Mouse (Mus musculus): ENCODE results near the gene 1700122O11Rik. TPM values are rescaled to one million over a fixed set of nuclear protein-coding genes. Genes with fewer than 3 reads are reported as not detected.
A peak's percentile ranks its signal among the peaks of the same experiment; 100 is the strongest.

The 1700122O11Rik gene
- polyA plus RNA-seq, 1 experiment from 2014 or later, result not detected

GRCm38 (mm10) chr17:48012561-48012960, 25.5 kb downstream of the 1700122O11Rik start:
- no peaks in the 10 kb centered on the region for H3K9me3 ChIP-seq (replicated peaks; ENCODE audit: low read length)
- 62% methylated on average over 10 of the region's 10 CpGs for WGBS
- H3K9ac ChIP-seq (ENCODE audit: low read depth, low read length), result no peak overlapping the region
- H3K4me3 ChIP-seq (replicated peaks; ENCODE audit: low read depth, low read length), result no peak overlapping the region
- H3K27ac ChIP-seq, result no peak overlapping the region
- no peaks in the 10 kb centered on the region for H3K4me1 ChIP-seq (replicated peaks; ENCODE audit: insufficient read depth, low read length)
- no peaks in the 10 kb centered on the region for H3K36me3 ChIP-seq (ENCODE audit: insufficient read depth, low read length)
- TF ChIP-seq CTCF (IDR thresholded peaks at IDR 0.05; ENCODE audit: low read depth), result no peak
- no peak overlapping the region for H3K4me2 ChIP-seq (ENCODE audit: low read length)
- DNase-seq (ENCODE audit: low spot score) (no peak), ATAC-seq (replicated peaks; ENCODE audit: low FRiP score, low read depth) (no peak)
- no peaks in the 10 kb centered on the region for H3K27me3 ChIP-seq (ENCODE audit: insufficient read depth, low read length)

- no peak for DNase-seq (ENCODE audit: low spot score)
- H3K4me2 ChIP-seq (ENCODE audit: low read length), result no peak overlapping the region
- H3K27ac ChIP-seq, result no peak overlapping the region
- H3K9me3 ChIP-seq (replicated peaks; ENCODE audit: low read length), result no peaks in the 10 kb centered on the region
- no peaks in the 10 kb centered on the region for H3K4me1 ChIP-seq (replicated peaks; ENCODE audit: insufficient read depth, low read length)
- H3K9ac ChIP-seq (ENCODE audit: low read depth, low read length), result no peak overlapping the region
- no peaks in the 10 kb centered on the region for H3K27me3 ChIP-seq (ENCODE audit: insufficient read depth, low read length)
- TF ChIP-seq CTCF (IDR thresholded peaks at IDR 0.05; ENCODE audit: low read depth), result no peak
- no peak overlapping the region for H3K4me3 ChIP-seq (replicated peaks; ENCODE audit: low read depth, low read length)
- 84% methylated on average over 12 of the region's 12 CpGs for WGBS
- no peaks in the 10 kb centered on the region for H3K36me3 ChIP-seq (ENCODE audit: insufficient read depth, low read length)
- ATAC-seq (replicated peaks; ENCODE audit: low FRiP score, low read depth), result no peak
Measured at GRCm38 (mm10) chr17:48011105-48011504, 27.0 kb downstream of the 1700122O11Rik start.

GRCm38 (mm10) chr17:48010283-48010682, 27.8 kb downstream of the 1700122O11Rik start:
- DNase-seq (ENCODE audit: low spot score) (no peak), ATAC-seq (replicated peaks; ENCODE audit: low FRiP score, low read depth) (no peak)
- H3K4me3 ChIP-seq (replicated peaks; ENCODE audit: low read depth, low read length), result no peak overlapping the region
- H3K4me1 ChIP-seq (replicated peaks; ENCODE audit: insufficient read depth, low read length), result no peaks in the 10 kb centered on the region
- no peak overlapping the region for H3K27ac ChIP-seq
- WGBS, result 83% methylated on average over 11 of the region's 11 CpGs
- TF ChIP-seq CTCF (IDR thresholded peaks at IDR 0.05; ENCODE audit: low read depth), result no peak
- H3K4me2 ChIP-seq (ENCODE audit: low read length), result no peak overlapping the region
- H3K9me3 ChIP-seq (replicated peaks; ENCODE audit: low read length), result no peaks in the 10 kb centered on the region
- no peaks in the 10 kb centered on the region for H3K27me3 ChIP-seq (ENCODE audit: insufficient read depth, low read length)
- H3K9ac ChIP-seq (ENCODE audit: low read depth, low read length), result no peak overlapping the region
- no peaks in the 10 kb centered on the region for H3K36me3 ChIP-seq (ENCODE audit: insufficient read depth, low read length)

- H3K27ac ChIP-seq, result no peak overlapping the region
- H3K4me2 ChIP-seq (ENCODE audit: low read length), result no peak overlapping the region
- peaks cover 11% of the 10 kb centered on the region; the same call in 1 of the 2 replicates for H3K4me1 ChIP-seq (replicated peaks; ENCODE audit: insufficient read depth, low read length)
- no peak overlapping the region for H3K9ac ChIP-seq (ENCODE audit: low read depth, low read length)
- WGBS, result 60% methylated on average over 4 of the region's 4 CpGs
- TF ChIP-seq CTCF (IDR thresholded peaks at IDR 0.05; ENCODE audit: low read depth), result no peak
- no peak overlapping the region for H3K4me3 ChIP-seq (replicated peaks; ENCODE audit: low read depth, low read length)
- no peaks in the 10 kb centered on the region for H3K36me3 ChIP-seq (ENCODE audit: insufficient read depth, low read length)
- DNase-seq (ENCODE audit: low spot score), result no peak
- no peaks in the 10 kb centered on the region for H3K27me3 ChIP-seq (ENCODE audit: insufficient read depth, low read length)
- no peaks in the 10 kb centered on the region for H3K9me3 ChIP-seq (replicated peaks; ENCODE audit: low read length)
- ATAC-seq (replicated peaks; ENCODE audit: low FRiP score, low read depth), result no peak
Measured at GRCm38 (mm10) chr17:48005816-48006215, 32.3 kb downstream of the 1700122O11Rik start.

GRCm38 (mm10) chr17:48005091-48005490, 33.0 kb downstream of the 1700122O11Rik start:
- H3K9ac ChIP-seq (ENCODE audit: low read depth, low read length), result 0 out of 2 replicates have a peak overlapping the region, but pooled peaks have one; percentile 27
- peaks cover 11% of the 10 kb centered on the region; the same call in 1 of the 2 replicates for H3K4me1 ChIP-seq (replicated peaks; ENCODE audit: insufficient read depth, low read length)
- no peaks in the 10 kb centered on the region for H3K9me3 ChIP-seq (replicated peaks; ENCODE audit: low read length)
- no peak for TF ChIP-seq CTCF (IDR thresholded peaks at IDR 0.05; ENCODE audit: low read depth)
- WGBS, result 19% methylated on average over 8 of the region's 8 CpGs
- H3K27me3 ChIP-seq (ENCODE audit: insufficient read depth, low read length), result no peaks in the 10 kb centered on the region
- peak overlapping the region; percentile 78 for H3K27ac ChIP-seq
- ATAC-seq (replicated peaks; ENCODE audit: low FRiP score, low read depth) (no peak), DNase-seq (ENCODE audit: low spot score) (peak; percentile 65)
- H3K4me3 ChIP-seq (replicated peaks; ENCODE audit: low read depth, low read length), result no peak overlapping the region
- 0 out of 2 replicates have a peak overlapping the region, but pooled peaks have one; percentile 5 for H3K4me2 ChIP-seq (ENCODE audit: low read length)
- H3K36me3 ChIP-seq (ENCODE audit: insufficient read depth, low read length), result no peaks in the 10 kb centered on the region

GRCm38 (mm10) chr17:48004619-48005018, 33.5 kb downstream of the 1700122O11Rik start:
- no peak overlapping the region for H3K4me3 ChIP-seq (replicated peaks; ENCODE audit: low read depth, low read length)
- no peak overlapping the region for H3K9ac ChIP-seq (ENCODE audit: low read depth, low read length)
- 34% methylated on average over 9 of the region's 9 CpGs for WGBS
- ATAC-seq (replicated peaks; ENCODE audit: low FRiP score, low read depth) (no peak), DNase-seq (ENCODE audit: low spot score) (peak; percentile 65)
- no peaks in the 10 kb centered on the region for H3K36me3 ChIP-seq (ENCODE audit: insufficient read depth, low read length)
- no peak for TF ChIP-seq CTCF (IDR thresholded peaks at IDR 0.05; ENCODE audit: low read depth)
- H3K27ac ChIP-seq, result peak overlapping the region; percentile 78
- H3K27me3 ChIP-seq (ENCODE audit: insufficient read depth, low read length), result no peaks in the 10 kb centered on the region
- H3K4me1 ChIP-seq (replicated peaks; ENCODE audit: insufficient read depth, low read length), result peaks cover 11% of the 10 kb centered on the region; the same call in 1 of the 2 replicates
- no peaks in the 10 kb centered on the region for H3K9me3 ChIP-seq (replicated peaks; ENCODE audit: low read length)
- H3K4me2 ChIP-seq (ENCODE audit: low read length), result 0 out of 2 replicates have a peak overlapping the region, but pooled peaks have one; percentile 5

- peak overlapping the region; percentile 1; the same call in 1 of the 2 replicates for H3K4me3 ChIP-seq (replicated peaks; ENCODE audit: low read depth, low read length)
- no peaks in the 10 kb centered on the region for H3K27me3 ChIP-seq (ENCODE audit: insufficient read depth, low read length)
- DNase-seq (ENCODE audit: low spot score) (no peak), ATAC-seq (replicated peaks; ENCODE audit: low FRiP score, low read depth) (no peak)
- no peak overlapping the region for H3K9ac ChIP-seq (ENCODE audit: low read depth, low read length)
- H3K4me2 ChIP-seq (ENCODE audit: low read length), result peak overlapping the region; percentile 47
- H3K36me3 ChIP-seq (ENCODE audit: insufficient read depth, low read length), result no peaks in the 10 kb centered on the region
- 0 out of 2 replicates have a peak overlapping the region, but pooled peaks have one; percentile 37 for H3K27ac ChIP-seq
- TF ChIP-seq CTCF (IDR thresholded peaks at IDR 0.05; ENCODE audit: low read depth), result no peak
- peaks cover 11% of the 10 kb centered on the region; the same call in 1 of the 2 replicates for H3K4me1 ChIP-seq (replicated peaks; ENCODE audit: insufficient read depth, low read length)
- WGBS, result 56% methylated on average over 4 of the region's 4 CpGs
- H3K9me3 ChIP-seq (replicated peaks; ENCODE audit: low read length), result no peaks in the 10 kb centered on the region
Measured at GRCm38 (mm10) chr17:48002486-48002885, 35.6 kb downstream of the 1700122O11Rik start.
